Mouse (Mus musculus) cerebellum, adult 2 months (tissue): Measurements from ENCODE around the gene Tbc1d12. TPM values are rescaled to one million over a fixed set of nuclear protein-coding genes. Genes with fewer than 3 reads are reported as not detected.
"Not testable (repeated sequence)": the region's sequence is repeated elsewhere in the genome, so short reads cannot be mapped to it uniquely, and the experiment has no call there.

Source experiments
- DNase-seq, 2 experiments: peaks; one replicate each; pipeline ENCODE4 v3.0.0; 2021
- H3K27ac ChIP-seq: fragments of 200-500 bp; 2 replicates; pipeline ENCODE4 v1.5.1; 2012; ENCODE audit warnings: low read length, control low read depth, inconsistent platforms; ENCODE audit not compliant: insufficient read depth
- H3K27me3 ChIP-seq: fragments of 200-500 bp; 2 replicates; pipeline ENCODE4 v1.6.1; 2012; ENCODE audit warnings: inconsistent platforms, mild to moderate bottlenecking, low read length, moderate library complexity; ENCODE audit not compliant: control insufficient read depth, insufficient read depth
- H3K4me1 ChIP-seq: fragments of 200-500 bp; 2 replicates; pipeline ENCODE4 v1.6.1; 2011; ENCODE audit warnings: low read length; ENCODE audit not compliant: control insufficient read depth, insufficient read depth
- H3K4me3 ChIP-seq: fragments of 200-500 bp; replicated peaks from 2 replicates; pipeline ENCODE3; 2011; ENCODE audit warnings: mild to moderate bottlenecking, low read depth, low read length, control low read depth; ENCODE audit not compliant: insufficient read depth
- CTCF ChIP-seq: fragments of 200-500 bp; IDR thresholded peaks from 2 replicates; pipeline ENCODE4 v1.5.1; 2011; ENCODE audit warnings: low read depth, mild to moderate bottlenecking, control low read depth, low read length, moderate library complexity, borderline replicate concordance; ENCODE audit not compliant: insufficient read depth
- POLR2A ChIP-seq: fragments of 200-500 bp; IDR thresholded peaks from 2 replicates; pipeline ENCODE4 v1.6.1; 2011; ENCODE audit warnings: low read length, control low read depth, borderline replicate concordance; ENCODE audit not compliant: insufficient read depth
- WGBS: fragments of 180-500 bp; shearing (Covaris S2); methylation state at CpG from one replicate; pipeline ENCODE4 v1.1.7; 2018; 5-methylcytosine and 5-hydroxymethylcytosine counted together
- polyA plus RNA-seq: library from polyadenylated mRNA; depleted of rRNA; stranded (reverse); fragments of >200 nt; gene quantifications from 2 replicates; pipeline ENCODE4 v1.2.3, GENCODE M21; 2012

The Tbc1d12 gene
- polyA plus RNA-seq, 1 experiment = 9.8 TPM

- Histone ChIP-seq H3K27ac (no peak overlapping the region), H3K27me3 (no peaks in the 10 kb centered on the region), H3K4me3 (no peak overlapping the region), H3K4me1 (no peaks in the 10 kb centered on the region; the same call in 1 of the 2 replicates)
- DNase-seq = no peak
- 95% methylated on average over 6 of the region's 6 CpGs for WGBS
- TF ChIP-seq POLR2A (no peak), CTCF (no peak)
Observed at GRCm38 (mm10) chr19:38862523-38862922, 26.1 kb downstream of the Tbc1d12 start.

DNA sequence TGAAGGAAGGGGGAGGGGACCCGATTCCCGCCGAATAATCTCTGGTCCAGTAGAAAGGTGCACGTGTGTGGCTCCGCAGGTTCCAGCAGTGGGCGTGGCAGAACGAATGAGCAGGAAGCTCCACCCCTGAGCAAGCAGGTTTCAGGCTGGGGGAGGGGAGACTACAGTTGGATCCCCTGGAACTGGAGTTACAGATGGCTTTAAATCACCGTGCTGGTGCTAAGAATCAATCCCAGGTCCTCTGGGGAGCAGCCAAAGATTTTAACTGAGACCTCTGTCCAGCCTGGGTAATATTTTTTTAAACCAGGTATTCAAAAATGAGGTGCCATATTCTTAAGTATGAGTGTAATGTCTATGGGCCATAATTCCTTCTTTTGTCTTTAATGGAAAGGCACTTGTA lies 38.4 kb downstream of the Tbc1d12 start:
- 93% methylated on average over 4 of the region's 8 CpGs for WGBS
- H3K4me1 ChIP-seq = not testable (repeated sequence)

GRCm38 (mm10) chr19:38880300-38880699 lies 43.9 kb downstream of the Tbc1d12 start:
- TF ChIP-seq POLR2A (no peak), CTCF (no peak)
- no peaks in the 10 kb centered on the region for H3K27me3 ChIP-seq
- no peaks in the 10 kb centered on the region for H3K4me1 ChIP-seq
- H3K27ac ChIP-seq = no peak overlapping the region
- H3K4me3 ChIP-seq = no peak overlapping the region
- DNase-seq = no peak

More for the DNA sequence above, 38.4 kb downstream of the Tbc1d12 start:
- DNase-seq, H3K27me3 ChIP-seq, H3K4me3 ChIP-seq, H3K27ac ChIP-seq: not testable (repeated sequence)

GRCm38 (mm10) chr19:38901146-38902135 lies 65.1 kb downstream of the Tbc1d12 start:
- WGBS = 40% methylated on average over 12 of the region's 12 CpGs
- no peak overlapping the region for H3K4me3 ChIP-seq
- peak; percentile 20 to 37 for DNase-seq
- H3K4me1 ChIP-seq = no peaks in the 10 kb centered on the region
- no peak overlapping the region for H3K27ac ChIP-seq
- no peak for TF ChIP-seq POLR2A
- no peak for TF ChIP-seq CTCF
- no peaks in the 10 kb centered on the region for H3K27me3 ChIP-seq

- DNase-seq = no peak
- 96% methylated on average over 5 of the region's 5 CpGs for WGBS
- H3K27me3 ChIP-seq = no peaks in the 10 kb centered on the region
- H3K27ac ChIP-seq = no peak overlapping the region
- no peak for TF ChIP-seq CTCF
- TF ChIP-seq POLR2A = no peak
- H3K4me3 ChIP-seq = no peak overlapping the region
- H3K4me1 ChIP-seq = no peaks in the 10 kb centered on the region
Observed at GRCm38 (mm10) chr19:38902501-38902900, 66.1 kb downstream of the Tbc1d12 start.

DNA sequence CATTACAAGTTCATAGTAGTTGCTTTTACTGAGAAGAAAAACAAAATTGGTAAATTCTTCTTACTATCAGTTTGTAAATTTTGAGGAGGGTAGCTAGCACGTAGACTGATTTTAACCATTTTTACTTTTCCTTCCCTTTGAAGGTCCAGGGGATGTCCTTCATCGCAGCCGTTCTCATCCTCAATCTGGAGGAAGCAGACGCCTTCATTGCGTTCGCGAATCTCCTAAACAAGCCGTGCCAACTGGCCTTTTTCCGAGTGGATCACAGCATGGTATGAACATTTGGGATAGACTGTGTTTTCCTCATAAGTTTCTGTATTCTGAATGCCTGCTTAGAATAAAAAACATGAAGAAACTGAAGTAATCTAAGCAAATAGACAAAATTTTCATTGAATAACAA lies 77.4 kb downstream of the Tbc1d12 start:
- no peak for TF ChIP-seq CTCF
- TF ChIP-seq POLR2A = no peak
- Histone ChIP-seq H3K27me3 (no peaks in the 10 kb centered on the region; the same call in 1 of the 2 replicates), H3K27ac (no peak overlapping the region), H3K4me1 (no peaks in the 10 kb centered on the region), H3K4me3 (no peak overlapping the region)
- peak; percentile 35 to 40 for DNase-seq
- 26% methylated on average over 9 of the region's 9 CpGs for WGBS

GRCm38 (mm10) chr19:38914926-38915325 lies 78.5 kb downstream of the Tbc1d12 start:
- Histone ChIP-seq H3K4me3 (no peak overlapping the region), H3K27ac (no peak overlapping the region), H3K27me3 (no peaks in the 10 kb centered on the region; the same call in 1 of the 2 replicates), H3K4me1 (no peaks in the 10 kb centered on the region)
- WGBS = 94% methylated on average over 15 of the region's 15 CpGs
- TF ChIP-seq POLR2A = no peak
- no peak for TF ChIP-seq CTCF
- DNase-seq = no peak

DNA sequence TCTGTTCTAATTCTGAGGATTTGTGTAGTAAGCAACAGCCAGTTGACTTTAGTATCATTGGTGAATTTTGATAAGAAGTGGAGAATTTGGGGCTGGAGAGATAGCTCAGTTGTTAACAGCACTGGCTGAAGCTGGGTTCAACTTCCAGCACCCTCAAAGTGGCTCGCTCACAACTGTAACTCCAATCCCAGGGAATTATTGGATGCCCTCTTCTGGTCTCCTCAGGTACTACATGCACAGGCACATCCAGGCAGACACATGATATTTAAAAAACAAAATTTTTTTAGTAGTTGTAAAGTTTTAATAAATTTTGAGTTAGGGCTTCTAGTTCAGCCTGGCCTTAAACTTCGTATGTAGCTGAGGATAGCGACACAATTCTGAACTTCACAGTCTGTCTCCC lies 79.3 kb downstream of the Tbc1d12 start:
- 0 out of 2 replicates have a peak, but pooled peaks have one; percentile 40 for TF ChIP-seq CTCF
- no peak for TF ChIP-seq POLR2A
- Histone ChIP-seq H3K27ac (no peak overlapping the region), H3K4me3 (no peak overlapping the region), H3K4me1 (no peaks in the 10 kb centered on the region), H3K27me3 (no peaks in the 10 kb centered on the region; the same call in 1 of the 2 replicates)
- peak; percentile 23 to 29 for DNase-seq
- 48% methylated on average over 3 of the region's 3 CpGs for WGBS
